Mouse (Mus musculus) embryonic facial prominence, embryonic 13.5 days (tissue): ENCODE measurements around the gene Zfp58. TPM values are rescaled to one million over a fixed set of nuclear protein-coding genes. Genes with fewer than 3 reads are reported as not detected.
"Not testable (repeated sequence)": the region's sequence is repeated elsewhere in the genome, so short reads cannot be mapped to it uniquely, and the experiment has no call there.

Source experiments
- ATAC-seq: fragments of 200-750 bp; cut with Nextera tagmentation; 2 replicates; pipeline ENCODE4 v1.8.0; 2017; ENCODE audit warnings: low read depth; ENCODE audit not compliant: insufficient number of reproducible peaks, insufficient read depth, low FRiP score, low TSS enrichment
- H3K27ac ChIP-seq: fragments of 300-500 bp; sonication (generic); 2 replicates; pipeline ENCODE4 v1.5.1; 2015; ENCODE audit warnings: moderate library complexity, mild to moderate bottlenecking, inconsistent platforms
- H3K27me3 ChIP-seq: fragments of 300-500 bp; sonication (generic); 2 replicates; pipeline ENCODE4 v1.6.1; 2015; ENCODE audit warnings: mild to moderate bottlenecking, inconsistent platforms
- H3K36me3 ChIP-seq: fragments of 300-500 bp; sonication (generic); 2 replicates; pipeline ENCODE4 v1.6.1; 2015; ENCODE audit warnings: mild to moderate bottlenecking, inconsistent platforms
- H3K4me1 ChIP-seq: fragments of 300-500 bp; sonication (generic); 2 replicates; pipeline ENCODE4 v1.6.1; 2015; ENCODE audit warnings: inconsistent platforms
- H3K4me2 ChIP-seq: fragments of 300-500 bp; sonication (generic); 2 replicates; pipeline ENCODE4 v1.6.1; 2015; ENCODE audit warnings: moderate library complexity, mild to moderate bottlenecking, inconsistent platforms
- H3K4me3 ChIP-seq: fragments of 300-500 bp; sonication (generic); 2 replicates; pipeline ENCODE4 v1.5.1; 2015; ENCODE audit warnings: mild to moderate bottlenecking, inconsistent platforms
- H3K9ac ChIP-seq: fragments of 300-500 bp; sonication (generic); 2 replicates; pipeline ENCODE4 v1.6.1; 2015; ENCODE audit warnings: mild to moderate bottlenecking, inconsistent platforms
- H3K9me3 ChIP-seq: fragments of 300-500 bp; sonication (generic); 2 replicates; pipeline ENCODE4 v1.6.1; 2016; ENCODE audit warnings: inconsistent platforms
- WGBS: fragments of 180-500 bp; shearing (Covaris S2); methylation state at CpG from one replicate; pipeline ENCODE4 v1.1.7; 2015; ENCODE audit warnings: mixed read lengths; 5-methylcytosine and 5-hydroxymethylcytosine counted together
- polyA plus RNA-seq: library from polyadenylated mRNA; unstranded; fragments of >200 nt; fragmentation: Nextera tagmentation; extraction: Ambion mirVana; gene quantifications from 2 replicates; pipeline ENCODE4 v1.2.1, GENCODE M21; 2015

Zfp58 gene
- polyA plus RNA-seq, 1 experiment from 2014 or later, result 21.9 TPM

DNA sequence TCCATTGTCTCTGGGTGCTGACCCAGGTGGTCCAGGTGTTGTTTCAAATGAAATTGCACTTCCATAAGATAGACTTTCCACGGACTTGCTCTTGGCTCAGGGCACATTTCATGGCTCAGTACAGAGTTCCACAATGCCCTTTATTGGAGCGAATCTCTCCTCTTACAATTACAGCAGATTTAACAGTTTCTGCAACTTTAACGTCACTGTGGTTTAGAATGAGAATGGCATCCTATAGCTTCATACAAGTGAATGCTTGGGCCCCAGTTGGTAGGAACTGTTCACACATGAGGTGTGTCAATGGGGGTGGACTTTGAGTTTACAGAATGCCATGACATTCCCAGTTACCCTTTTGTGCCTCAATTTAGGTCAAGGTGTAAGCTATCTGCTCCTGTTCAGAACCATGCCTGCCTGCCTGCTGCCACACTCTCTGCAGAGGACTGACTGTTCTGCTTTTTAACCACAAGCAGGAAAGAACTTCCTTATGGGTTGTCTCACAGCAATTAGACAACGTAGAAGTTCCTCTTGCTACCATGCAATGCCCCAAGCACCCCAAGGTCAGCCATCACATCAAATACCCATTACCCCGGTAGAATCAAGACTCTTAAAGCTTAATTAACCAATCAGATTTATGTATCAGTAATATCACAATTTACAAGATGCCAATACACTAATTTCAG lies 36.7 kb downstream of the Zfp58 start:
- not testable (repeated sequence) for H3K9me3 ChIP-seq, H3K27me3 ChIP-seq, H3K4me3 ChIP-seq, ATAC-seq, H3K36me3 ChIP-seq, H3K9ac ChIP-seq, H3K4me2 ChIP-seq, H3K4me1 ChIP-seq, H3K27ac ChIP-seq
- WGBS, result 80% methylated on average over 3 of the region's 5 CpGs

DNA sequence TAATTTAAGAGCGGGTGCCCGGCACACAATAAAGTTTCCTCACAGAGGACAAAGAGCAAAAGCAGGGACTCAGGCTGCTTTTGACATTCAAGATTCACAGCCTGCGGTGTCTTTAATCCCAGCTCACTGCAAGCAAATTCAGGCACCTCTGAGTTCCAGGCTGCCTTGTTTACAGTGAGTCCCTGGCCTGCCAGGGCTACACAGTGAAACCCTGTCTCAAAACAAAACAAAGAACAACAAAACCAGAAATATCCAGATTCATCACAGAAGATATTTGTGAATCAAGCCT lies 48.4 kb downstream of the Zfp58 start:
- no peak for ATAC-seq
- 5% methylated on average over 3 of the region's 3 CpGs for WGBS
- Histone ChIP-seq H3K4me3 (peak overlapping the region; percentile 61), H3K27ac (0 out of 2 replicates have a peak overlapping the region, but pooled peaks have one; percentile 44), H3K9ac (peak overlapping the region; percentile 67), H3K36me3 (peaks cover 10% of the 10 kb centered on the region), H3K4me1 (0 out of 2 replicates have a peak, but pooled peaks cover 3% of the 10 kb centered on the region), H3K9me3 (no peaks in the 10 kb centered on the region), H3K4me2 (peak overlapping the region; percentile 73), H3K27me3 (no peaks in the 10 kb centered on the region)

DNA sequence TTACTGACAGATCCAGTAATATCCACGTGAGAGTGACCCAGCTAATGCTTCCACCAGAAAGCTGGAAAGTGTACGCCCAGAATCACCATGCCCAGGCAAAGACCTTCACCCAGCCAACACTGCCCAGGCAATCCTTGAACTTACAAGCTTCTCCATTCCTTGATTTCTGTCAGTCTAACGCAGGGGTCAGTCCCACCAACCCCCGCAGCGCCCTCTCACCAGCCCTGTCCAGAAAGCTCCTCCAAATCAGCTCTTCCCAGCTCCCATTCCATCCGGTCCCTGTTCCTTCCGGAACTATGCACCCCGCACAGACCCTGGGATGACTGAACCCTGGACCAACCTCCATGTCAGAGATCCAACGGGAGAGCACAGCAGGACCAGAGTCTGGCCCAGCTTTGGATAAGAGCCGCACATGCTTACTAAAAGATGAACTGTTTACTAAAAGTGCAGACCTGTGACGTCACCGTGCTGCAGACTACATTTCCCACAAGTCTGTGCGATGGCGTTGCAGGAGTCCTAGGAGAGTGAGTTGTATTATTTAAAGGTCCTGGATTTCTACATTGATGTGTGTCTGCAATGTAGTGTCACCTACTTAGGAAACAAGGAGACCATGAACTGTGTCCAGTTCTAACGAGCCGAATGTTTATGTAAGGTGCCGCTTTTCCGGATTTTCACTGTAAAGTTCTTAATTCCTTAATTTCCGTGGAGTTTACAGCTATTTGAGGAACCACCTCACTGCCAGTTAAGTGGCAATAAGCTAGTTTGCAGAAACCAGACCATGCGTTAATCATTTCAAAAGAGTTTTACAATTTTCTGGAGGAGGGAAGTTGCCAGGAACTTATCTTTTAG lies 49.0 kb downstream of the Zfp58 start, which contains the start of gene Zfp874a:
Gene Zfp874a (minus strand): TSS at position 453 of the 849 bp plus-strand sequence.
- Histone ChIP-seq H3K36me3 (peaks cover 16% of the 10 kb centered on the region), H3K9me3 (no peaks in the 10 kb centered on the region), H3K4me1 (0 out of 2 replicates have a peak, but pooled peaks cover 3% of the 10 kb centered on the region), H3K4me2 (peak within 1 kb of the TSS; percentile 73), H3K4me3 (peak within 1 kb of the TSS; percentile 61), H3K27me3 (no peaks in the 10 kb centered on the region), H3K27ac (peak within 1 kb of the TSS; percentile 44; the same call in 1 of the 2 replicates), H3K9ac (peak within 1 kb of the TSS; percentile 67)
- peak; percentile 90 for ATAC-seq
- 1% methylated on average over 20 of the region's 20 CpGs for WGBS

Other genes with a start within 250 kb of the Zfp58 start
- 1.9 and 2.1 TPM in 2 replicates for gene Zfp458, start 222.1 kb downstream of the Zfp58 start, polyA plus RNA-seq
- gene Zfp457, start 194.1 kb downstream of the Zfp58 start, polyA plus RNA-seq, result 0.41 and 1.1 TPM in 2 replicates
- 1.7 and 2.5 TPM in 2 replicates for gene Zfp595, start 168.0 kb downstream of the Zfp58 start, polyA plus RNA-seq
- gene Gm28044, start 140.0 kb downstream of the Zfp58 start, polyA plus RNA-seq, result not detected in 2 replicates
- gene Zfp953, start 139.9 kb downstream of the Zfp58 start, polyA plus RNA-seq, result 1.0 TPM in 2 replicates
- gene Gm28041, start 124.8 kb downstream of the Zfp58 start, polyA plus RNA-seq, result 0.39 TPM in 1 of 2 replicates, not detected in the other
- 1.3 and 1.6 TPM in 2 replicates for gene Zfp456, start 124.7 kb downstream of the Zfp58 start, polyA plus RNA-seq
- gene Zfp429, start 100.7 kb downstream of the Zfp58 start, polyA plus RNA-seq, result 7.0 and 7.8 TPM in 2 replicates
- gene Zfp459, start 79.1 kb downstream of the Zfp58 start, polyA plus RNA-seq, result 1.2 and 1.6 TPM in 2 replicates
- 10.4 and 12.8 TPM in 2 replicates for gene Zfp874a, start 48.9 kb downstream of the Zfp58 start, polyA plus RNA-seq
- 3.8 and 5.2 TPM in 2 replicates for gene Zfp874b, start 16.3 kb downstream of the Zfp58 start, polyA plus RNA-seq
- gene Gm26965, start 25.6 kb upstream of the Zfp58 start, polyA plus RNA-seq, result not detected in 2 replicates
- 23.9 and 25.1 TPM in 2 replicates for gene Zfp87, start 25.6 kb upstream of the Zfp58 start, polyA plus RNA-seq
- gene Zfp748, start 53.3 kb upstream of the Zfp58 start, polyA plus RNA-seq, result 13.7 and 16.7 TPM in 2 replicates
- gene Zfp729b, start 109.2 kb upstream of the Zfp58 start, polyA plus RNA-seq, result 4.7 and 5.4 TPM in 2 replicates
- gene Gm49345, start 137.2 kb upstream of the Zfp58 start, polyA plus RNA-seq, result not detected in 2 replicates
- gene Zfp729a, start 137.2 kb upstream of the Zfp58 start, polyA plus RNA-seq, result 3.0 and 3.5 TPM in 2 replicates
- gene Zfp738, start 186.5 kb upstream of the Zfp58 start, polyA plus RNA-seq, result 15.6 and 16.5 TPM in 2 replicates
- 7.7 and 8.6 TPM in 2 replicates for gene Zfp65, start 228.6 kb upstream of the Zfp58 start, polyA plus RNA-seq